Mouse (Mus musculus) embryonic fibroblast, embryonic 13.5 days (primary cell): Measurements from ENCODE around the gene Sema3c. TPM values are rescaled to one million over a fixed set of nuclear protein-coding genes. Genes with fewer than 3 reads are reported as not detected.

Experiments used
- H3K27ac ChIP-seq: 2 replicates; pipeline ENCODE4 v1.5.1; 2012; ENCODE audit warnings: low read length, control low read depth, inconsistent platforms; ENCODE audit not compliant: insufficient read depth
- H3K4me1 ChIP-seq: 2 replicates; pipeline ENCODE4 v1.6.1; 2011; ENCODE audit warnings: low read length; ENCODE audit not compliant: control insufficient read depth, insufficient read depth
- H3K4me3 ChIP-seq: 2 replicates; pipeline ENCODE4 v1.5.1; 2011; ENCODE audit warnings: mild to moderate bottlenecking, control low read depth, low read length; ENCODE audit not compliant: insufficient read depth
- CTCF ChIP-seq: IDR thresholded peaks from 2 replicates; pipeline ENCODE4 v1.5.1; 2011; ENCODE audit warnings: mild to moderate bottlenecking, control low read depth, low read length, moderate library complexity, borderline replicate concordance; ENCODE audit not compliant: insufficient read depth
- POLR2A ChIP-seq: IDR thresholded peaks from 2 replicates; pipeline ENCODE4 v1.6.1; 2011; ENCODE audit warnings: low read depth, mild to moderate bottlenecking, control low read depth, low read length, moderate library complexity
- polyA plus RNA-seq: library from polyadenylated mRNA; stranded (reverse); fragments of >200 nt; gene quantifications from 2 replicates; pipeline ENCODE4 v1.2.4, GENCODE M21; 2011; ENCODE audit warnings: low read depth; ENCODE audit not compliant: missing spikeins, insufficient read length

Sema3c gene
- polyA plus RNA-seq, 1 experiment: 35.7 TPM

- H3K4me1 ChIP-seq: no peaks in the 10 kb centered on the region; the same call in 1 of the 2 replicates
- no peak overlapping the region for H3K4me3 ChIP-seq
- no peak for TF ChIP-seq POLR2A
- TF ChIP-seq CTCF: no peak
- H3K27ac ChIP-seq: no peak overlapping the region
These were observed 65.4 kb downstream of the Sema3c start for GRCm38 (mm10) chr5:17639519-17639918.

GRCm38 (mm10) chr5:17647643-17648226, 73.7 kb downstream of the Sema3c start:
- TF ChIP-seq CTCF (no peak), POLR2A (no peak)
- Histone ChIP-seq H3K4me3 (no peak overlapping the region), H3K4me1 (no peaks in the 10 kb centered on the region), H3K27ac (no peak overlapping the region)

GRCm38 (mm10) chr5:17648865-17649542, 74.9 kb downstream of the Sema3c start:
- no peak overlapping the region for H3K4me3 ChIP-seq
- TF ChIP-seq CTCF (no peak), POLR2A (no peak)
- no peaks in the 10 kb centered on the region for H3K4me1 ChIP-seq
- no peak overlapping the region for H3K27ac ChIP-seq

GRCm38 (mm10) chr5:17661223-17661622, 87.1 kb downstream of the Sema3c start:
- no peak for TF ChIP-seq CTCF
- no peak for TF ChIP-seq POLR2A
- Histone ChIP-seq H3K27ac (no peak overlapping the region), H3K4me1 (no peaks in the 10 kb centered on the region), H3K4me3 (no peak overlapping the region)

- no peak for TF ChIP-seq POLR2A
- no peak for TF ChIP-seq CTCF
- no peak overlapping the region for H3K27ac ChIP-seq
- no peak overlapping the region for H3K4me3 ChIP-seq
These were observed 97.3 kb downstream of the Sema3c start for GRCm38 (mm10) chr5:17671356-17671755.

GRCm38 (mm10) chr5:17680862-17681261, 106.8 kb downstream of the Sema3c start:
- no peak overlapping the region for H3K4me3 ChIP-seq
- H3K27ac ChIP-seq: no peak overlapping the region
- H3K4me1 ChIP-seq: no peaks in the 10 kb centered on the region
- TF ChIP-seq POLR2A (no peak), CTCF (no peak)

More at GRCm38 (mm10) chr5:17671356-17671755, 97.3 kb downstream of the Sema3c start:
- no peaks in the 10 kb centered on the region for H3K4me1 ChIP-seq

- H3K4me1 ChIP-seq: peaks cover 8% of the 10 kb centered on the region
- H3K4me3 ChIP-seq: no peak overlapping the region
- H3K27ac ChIP-seq: peak overlapping the region; percentile 21; the same call in 1 of the 2 replicates
- TF ChIP-seq POLR2A: no peak
- no peak for TF ChIP-seq CTCF
These were observed 115.0 kb downstream of the Sema3c start for GRCm38 (mm10) chr5:17689121-17689520.

GRCm38 (mm10) chr5:17689604-17690003, 115.5 kb downstream of the Sema3c start:
- Histone ChIP-seq H3K4me3 (no peak overlapping the region), H3K27ac (peak overlapping the region; percentile 21; the same call in 1 of the 2 replicates), H3K4me1 (peaks cover 8% of the 10 kb centered on the region)
- no peak for TF ChIP-seq POLR2A
- TF ChIP-seq CTCF: no peak

GRCm38 (mm10) chr5:17695366-17695765, 121.3 kb downstream of the Sema3c start:
- no peak for TF ChIP-seq POLR2A
- no peak for TF ChIP-seq CTCF
- no peak overlapping the region for H3K4me3 ChIP-seq
- H3K4me1 ChIP-seq: no peaks in the 10 kb centered on the region
- H3K27ac ChIP-seq: no peak overlapping the region

- no peaks in the 10 kb centered on the region for H3K4me1 ChIP-seq
- H3K27ac ChIP-seq: no peak overlapping the region
- TF ChIP-seq CTCF (no peak), POLR2A (no peak)
- no peak overlapping the region for H3K4me3 ChIP-seq
These were observed 124.8 kb downstream of the Sema3c start for GRCm38 (mm10) chr5:17698905-17699304.
